Mouse (Mus musculus) megakaryocyte-erythroid progenitor cell, adult 5 weeks (primary cell): ENCODE data around the gene Prpf19. TPM values are rescaled to one million over a fixed set of nuclear protein-coding genes. Genes with fewer than 3 reads are reported as not detected.

Experiments used
- polyA plus RNA-seq: library from polyadenylated mRNA; stranded (reverse); fragments of >175 nt; gene quantifications from 2 replicates; pipeline ENCODE4 v1.2.3, GENCODE M21; 2012

The Prpf19 gene
- polyA plus RNA-seq = 86.3 and 92.4 TPM in 2 replicates

GRCm38 (mm10) chr19:10895016-10895528 is at the start of gene Prpf19:
Gene Prpf19, plus strand, starts transcription at chr19:10895231.

GRCm38 (mm10) chr19:10869886-10870527 is 25.0 kb upstream of the Prpf19 start, which contains the start of gene Tmem132a:
Gene Tmem132a, minus strand, starts transcription at chr19:10869940.

DNA sequence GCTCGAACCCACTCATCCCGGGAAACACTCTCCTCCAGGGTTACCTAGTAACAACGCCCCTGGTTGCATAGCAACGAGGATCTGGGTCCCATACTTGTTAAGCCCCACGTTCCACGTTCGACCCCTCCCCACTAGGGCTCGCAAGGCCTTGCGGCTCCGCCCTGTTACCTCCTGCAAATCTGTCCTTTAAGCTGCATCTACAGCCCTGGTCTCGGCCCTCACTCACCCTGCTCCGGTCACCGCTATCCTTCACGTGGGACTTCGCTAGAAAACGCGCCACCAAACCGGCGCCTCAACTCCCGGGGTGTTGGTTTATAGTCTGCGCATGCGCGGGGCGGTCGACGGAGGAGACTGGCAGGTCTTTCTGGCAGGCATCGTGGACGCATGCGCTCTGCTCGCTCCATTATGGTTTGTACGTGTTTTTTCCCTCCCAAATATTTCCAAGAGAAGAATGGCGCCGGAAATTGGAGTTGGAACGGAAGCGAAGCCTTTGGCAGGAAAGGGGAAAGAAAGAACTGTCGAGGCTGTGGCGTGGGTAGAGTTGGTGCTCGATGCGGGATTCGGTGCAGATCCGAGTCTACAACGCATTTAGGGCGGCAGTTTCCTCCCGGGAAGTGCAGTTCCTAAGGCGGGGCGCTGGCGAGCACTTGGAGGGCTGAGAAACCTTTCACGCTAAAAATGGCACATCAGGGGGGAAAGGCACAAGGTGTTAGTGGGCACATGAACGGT is 13.4 kb upstream of the Prpf19 start, which contains the start of gene Tmem109:
Gene Tmem109 (minus strand): TSS at position 576 of the 729 bp plus-strand sequence.

DNA sequence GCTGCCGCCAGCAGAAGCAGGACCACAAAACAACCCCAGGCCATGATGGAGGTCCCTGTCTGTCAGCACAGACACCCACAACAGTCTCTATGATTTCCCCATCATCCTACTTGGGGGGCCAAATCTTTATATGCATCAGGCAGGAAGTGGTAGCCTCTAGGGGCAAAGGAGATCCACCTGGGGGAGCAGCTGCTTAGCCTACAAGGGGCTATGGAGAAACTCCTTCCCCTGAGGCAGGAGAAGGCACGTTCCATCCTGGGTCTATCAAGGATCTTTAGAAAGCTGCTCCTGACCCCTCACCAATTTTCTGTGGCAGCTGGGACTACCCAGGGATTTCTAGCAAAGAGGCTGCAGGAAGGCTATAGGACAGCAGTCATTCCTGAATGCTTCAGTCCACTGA is 25.5 kb downstream of the Prpf19 start, which contains the start of gene Zp1:
Gene Zp1 (minus strand): TSS at position 101 of the 400 bp plus-strand sequence.

GRCm38 (mm10) chr19:10937110-10937563 is 42.1 kb downstream of the Prpf19 start, which contains the start of gene Ptgdr2:
Gene Ptgdr2, plus strand, starts transcription at chr19:10937160.

GRCm38 (mm10) chr19:10949112-10949511 is 54.1 kb downstream of the Prpf19 start, which contains the start of gene Ccdc86:
Gene Ccdc86, minus strand, starts transcription at chr19:10949266.

Other genes with a start within 250 kb of the Prpf19 start
- gene Pga5, start 217.2 kb upstream of the Prpf19 start, polyA plus RNA-seq = not detected in 2 replicates
- gene Vps37c, start 206.5 kb upstream of the Prpf19 start, polyA plus RNA-seq = 104 and 113 TPM in 2 replicates
- gene Cd5, start 156.2 kb upstream of the Prpf19 start, polyA plus RNA-seq = 0.34 and 0.37 TPM in 2 replicates
- gene Cd6, start 65.2 kb upstream of the Prpf19 start, polyA plus RNA-seq = 1.1 and 1.6 TPM in 2 replicates
- gene Slc15a3, start 55.5 kb upstream of the Prpf19 start, polyA plus RNA-seq = 2.4 and 2.5 TPM in 2 replicates
- gene Tmem132a, start 25.3 kb upstream of the Prpf19 start, polyA plus RNA-seq = 2.5 and 2.6 TPM in 2 replicates
- 31.8 and 33.0 TPM in 2 replicates for gene Tmem109, start 13.2 kb upstream of the Prpf19 start, polyA plus RNA-seq
- gene Zp1, start 25.4 kb downstream of the Prpf19 start, polyA plus RNA-seq = not detected in 2 replicates
- 0.15 and 0.18 TPM in 2 replicates for gene Ptgdr2, start 41.9 kb downstream of the Prpf19 start, polyA plus RNA-seq
- 56.1 and 58.1 TPM in 2 replicates for gene Ccdc86, start 54.0 kb downstream of the Prpf19 start, polyA plus RNA-seq
- gene Ms4a10, start 79.4 kb downstream of the Prpf19 start, polyA plus RNA-seq = not detected in 2 replicates
- gene Ms4a15, start 98.0 kb downstream of the Prpf19 start, polyA plus RNA-seq = not detected in 2 replicates
- gene Ms4a18, start 122.8 kb downstream of the Prpf19 start, polyA plus RNA-seq = not detected in 2 replicates
- not detected in 2 replicates for gene Ms4a8a, start 185.9 kb downstream of the Prpf19 start, polyA plus RNA-seq
- not detected in 2 replicates for gene 1700017D01Rik, start 235.6 kb downstream of the Prpf19 start, polyA plus RNA-seq